Mouse (Mus musculus): ENCODE results near the gene Schip1.

Schip1 gene

GRCm38 (mm10) chr3:68351461-68351860, 286.9 kb downstream of the Schip1 start:
- in situ Hi-C loops (cut with MboI; ENCODE audit: low pct_unique_long_range_greater_than_20kb in 1 of 2, low sequenced_read_pairs in 2 of 2, unreplicated experiment in 1 of 2): no loop called here

- in situ Hi-C loops (cut with MboI; ENCODE audit: low pct_unique_long_range_greater_than_20kb in 1 of 2, low sequenced_read_pairs in 2 of 2, unreplicated experiment in 1 of 2): no loop called here
Observed at GRCm38 (mm10) chr3:68352961-68353360, 288.4 kb downstream of the Schip1 start.

- in situ Hi-C loops (cut with MboI; ENCODE audit: low pct_unique_long_range_greater_than_20kb in 1 of 2, low sequenced_read_pairs in 2 of 2, unreplicated experiment in 1 of 2): no loop called here
Observed at GRCm38 (mm10) chr3:68353492-68353891, 288.9 kb downstream of the Schip1 start.

GRCm38 (mm10) chr3:68356516-68356915, 291.9 kb downstream of the Schip1 start:
- in situ Hi-C loops (cut with MboI; ENCODE audit: low pct_unique_long_range_greater_than_20kb in 1 of 2, low sequenced_read_pairs in 2 of 2, unreplicated experiment in 1 of 2): no loop called here

- in situ Hi-C loops (cut with MboI; ENCODE audit: low pct_unique_long_range_greater_than_20kb in 1 of 2, low sequenced_read_pairs in 2 of 2, unreplicated experiment in 1 of 2): no loop called here
Observed at GRCm38 (mm10) chr3:68368029-68368428, 303.4 kb downstream of the Schip1 start.

GRCm38 (mm10) chr3:68372925-68373324, 308.3 kb downstream of the Schip1 start:
- in situ Hi-C loops (cut with MboI; ENCODE audit: low pct_unique_long_range_greater_than_20kb in 1 of 2, low sequenced_read_pairs in 2 of 2, unreplicated experiment in 1 of 2): no loop called here

- in situ Hi-C loops (cut with MboI; ENCODE audit: low pct_unique_long_range_greater_than_20kb in 1 of 2, low sequenced_read_pairs in 2 of 2, unreplicated experiment in 1 of 2): no loop called here
Observed at GRCm38 (mm10) chr3:68375100-68375508, 310.5 kb downstream of the Schip1 start.

GRCm38 (mm10) chr3:68377452-68378198, 313.0 kb downstream of the Schip1 start:
- in situ Hi-C loops (cut with MboI; ENCODE audit: low pct_unique_long_range_greater_than_20kb in 1 of 2, low sequenced_read_pairs in 2 of 2, unreplicated experiment in 1 of 2): no loop called here

GRCm38 (mm10) chr3:68378799-68379198, 314.2 kb downstream of the Schip1 start:
- in situ Hi-C loops (cut with MboI; ENCODE audit: low pct_unique_long_range_greater_than_20kb in 1 of 2, low sequenced_read_pairs in 2 of 2, unreplicated experiment in 1 of 2): no loop called here

GRCm38 (mm10) chr3:68379242-68379641, 314.6 kb downstream of the Schip1 start:
- in situ Hi-C loops (cut with MboI; ENCODE audit: low pct_unique_long_range_greater_than_20kb in 1 of 2, low sequenced_read_pairs in 2 of 2, unreplicated experiment in 1 of 2): no loop called here

- in situ Hi-C loops (cut with MboI; ENCODE audit: low pct_unique_long_range_greater_than_20kb in 1 of 2, low sequenced_read_pairs in 2 of 2, unreplicated experiment in 1 of 2): no loop called here
Observed at GRCm38 (mm10) chr3:68383672-68384071, 319.1 kb downstream of the Schip1 start.

- in situ Hi-C loops (cut with MboI; ENCODE audit: low pct_unique_long_range_greater_than_20kb in 1 of 2, low sequenced_read_pairs in 2 of 2, unreplicated experiment in 1 of 2): no loop called here
Observed at GRCm38 (mm10) chr3:68385544-68385943, 320.9 kb downstream of the Schip1 start.

GRCm38 (mm10) chr3:68388023-68388422, 323.4 kb downstream of the Schip1 start:
- in situ Hi-C loops (cut with MboI; ENCODE audit: low pct_unique_long_range_greater_than_20kb in 1 of 2, low sequenced_read_pairs in 2 of 2, unreplicated experiment in 1 of 2): no loop called here

- in situ Hi-C loops (cut with MboI; ENCODE audit: low pct_unique_long_range_greater_than_20kb in 1 of 2, low sequenced_read_pairs in 2 of 2, unreplicated experiment in 1 of 2): no loop called here
Observed at GRCm38 (mm10) chr3:68393578-68393977, 329.0 kb downstream of the Schip1 start.

GRCm38 (mm10) chr3:68398691-68399090, 334.1 kb downstream of the Schip1 start:
- in situ Hi-C loops (cut with MboI; ENCODE audit: low pct_unique_long_range_greater_than_20kb in 1 of 2, low sequenced_read_pairs in 2 of 2, unreplicated experiment in 1 of 2): no loop called here

- in situ Hi-C loops (cut with MboI; ENCODE audit: low pct_unique_long_range_greater_than_20kb in 1 of 2, low sequenced_read_pairs in 2 of 2, unreplicated experiment in 1 of 2): no loop called here
Observed at GRCm38 (mm10) chr3:68400121-68400520, 335.5 kb downstream of the Schip1 start.

- in situ Hi-C loops (cut with MboI; ENCODE audit: low pct_unique_long_range_greater_than_20kb in 1 of 2, low sequenced_read_pairs in 2 of 2, unreplicated experiment in 1 of 2): no loop called here
Observed at GRCm38 (mm10) chr3:68403343-68403742, 338.7 kb downstream of the Schip1 start.

GRCm38 (mm10) chr3:68403783-68404217, 339.2 kb downstream of the Schip1 start:
- in situ Hi-C loops (cut with MboI; ENCODE audit: low pct_unique_long_range_greater_than_20kb in 1 of 2, low sequenced_read_pairs in 2 of 2, unreplicated experiment in 1 of 2): no loop called here

- in situ Hi-C loops (cut with MboI; ENCODE audit: low pct_unique_long_range_greater_than_20kb in 1 of 2, low sequenced_read_pairs in 2 of 2, unreplicated experiment in 1 of 2): no loop called here
Observed at GRCm38 (mm10) chr3:68405724-68406123, 341.1 kb downstream of the Schip1 start.

- in situ Hi-C loops (cut with MboI; ENCODE audit: low pct_unique_long_range_greater_than_20kb in 1 of 2, low sequenced_read_pairs in 2 of 2, unreplicated experiment in 1 of 2): no loop called here
Observed at GRCm38 (mm10) chr3:68412262-68412661, 347.7 kb downstream of the Schip1 start.
